Mouse (Mus musculus) small intestine, adult 2 months (tissue): ENCODE results near the gene Cenpb. TPM values are rescaled to one million over a fixed set of nuclear protein-coding genes. Genes with fewer than 3 reads are reported as not detected.

Experiments used
- H3K27ac ChIP-seq: fragments of 200-500 bp; 2 replicates; pipeline ENCODE4 v1.5.1; 2012; ENCODE audit warnings: low read depth, low read length, control low read depth, inconsistent platforms; ENCODE audit not compliant: insufficient read depth
- H3K27me3 ChIP-seq: fragments of 200-500 bp; 2 replicates; pipeline ENCODE4 v1.6.1; 2012; ENCODE audit warnings: mild to moderate bottlenecking, moderate library complexity, low read length, inconsistent platforms; ENCODE audit not compliant: control insufficient read depth, insufficient read depth
- H3K36me3 ChIP-seq: fragments of 200-500 bp; 2 replicates; pipeline ENCODE4 v1.6.1; 2012; ENCODE audit warnings: mild to moderate bottlenecking, low read length, control low read depth, inconsistent platforms; ENCODE audit not compliant: control insufficient read depth, insufficient read depth
- H3K4me1 ChIP-seq: fragments of 200-500 bp; 2 replicates; pipeline ENCODE4 v1.6.1; 2012; ENCODE audit warnings: low read length, inconsistent platforms, mixed read lengths; ENCODE audit not compliant: control insufficient read depth, insufficient read depth, insufficient read length
- H3K4me3 ChIP-seq: fragments of 200-500 bp; 2 replicates; pipeline ENCODE4 v1.5.1; 2012; ENCODE audit warnings: low read depth, mild to moderate bottlenecking, control low read depth, inconsistent platforms, low read length, moderate library complexity
- CTCF ChIP-seq: fragments of 200-500 bp; IDR thresholded peaks from 2 replicates; pipeline ENCODE4 v1.5.1; 2012; ENCODE audit warnings: low read depth, mild to moderate bottlenecking, control low read depth, inconsistent platforms, low read length, moderate library complexity, mixed read lengths; ENCODE audit not compliant: insufficient replicate concordance, insufficient read length; ENCODE audit errors: extremely low read depth
- POLR2A ChIP-seq: fragments of 200-500 bp; IDR thresholded peaks from 2 replicates; pipeline ENCODE4 v1.6.1; 2012; ENCODE audit warnings: low read depth, mild to moderate bottlenecking, control low read depth, inconsistent platforms, low read length, moderate library complexity
- WGBS: fragments of 180-500 bp; shearing (Covaris S2); methylation state at CpG from one replicate; pipeline ENCODE4 v1.1.7; 2018; 5-methylcytosine and 5-hydroxymethylcytosine counted together
- polyA plus RNA-seq: library from polyadenylated mRNA; depleted of rRNA; stranded (reverse); fragments of >200 nt; gene quantifications from 2 replicates; pipeline ENCODE4 v1.2.3, GENCODE M21; 2012

Cenpb gene
- polyA plus RNA-seq, 1 experiment: 95.1 TPM

- peak within 1 kb of the TSS; percentile 94 for H3K4me3 ChIP-seq
- no peaks in the 10 kb centered on the region for H3K27me3 ChIP-seq
- peak; percentile 24; the same call in 1 of the 2 replicates for TF ChIP-seq CTCF
- TF ChIP-seq POLR2A: 0 out of 2 replicates have a peak, but pooled peaks have one; percentile 37
- peak within 1 kb of the TSS; percentile 50 for H3K27ac ChIP-seq
- H3K36me3 ChIP-seq: peaks cover 5% of the 10 kb centered on the region; the same call in 1 of the 2 replicates
- WGBS: under 1% methylated on average over 43 of the region's 43 CpGs
- peaks cover 14% of the 10 kb centered on the region; the same call in 1 of the 2 replicates for H3K4me1 ChIP-seq
Observed at GRCm38 (mm10) chr2:131186771-131187601, 7.1 kb upstream of the Cenpb start, which contains the start of the genes Cdc25b and Spef1. TSS of gene Cdc25b (plus strand) at chr2:131186949. TSS of gene Spef1 (minus strand) at chr2:131187282.

DNA sequence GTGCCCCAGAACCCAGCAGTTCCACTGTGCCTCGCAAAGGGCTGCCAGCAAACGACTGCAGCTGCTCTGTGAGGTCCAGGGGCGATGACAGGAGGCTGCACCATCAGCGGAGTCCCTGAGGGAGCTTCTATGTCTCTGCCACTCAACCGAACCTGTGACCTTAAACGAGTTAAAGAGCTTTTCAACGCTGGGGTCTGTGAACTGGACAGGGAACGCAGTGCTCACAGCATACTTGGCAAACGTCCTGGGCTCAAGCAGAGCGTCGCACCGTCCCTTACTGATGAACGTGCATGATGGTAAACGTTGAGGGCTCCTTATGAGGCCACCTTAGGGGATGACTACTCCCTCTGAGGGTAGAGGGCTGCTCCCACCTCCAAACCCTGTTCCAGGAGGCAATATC, 6.5 kb upstream of the Cenpb start:
- H3K27ac ChIP-seq: peak overlapping the region; percentile 22; the same call in 1 of the 2 replicates

GRCm38 (mm10) chr2:131179246-131179886, 501 bp downstream of the Cenpb start:
- WGBS: under 1% methylated on average over 67 of the region's 67 CpGs
- Histone ChIP-seq H3K4me1 (peaks cover 26% of the 10 kb centered on the region), H3K27ac (peak overlapping the region; percentile 85), H3K36me3 (peaks cover 3% of the 10 kb centered on the region; the same call in 1 of the 2 replicates), H3K4me3 (peak overlapping the region; percentile 92), H3K27me3 (no peaks in the 10 kb centered on the region)
- TF ChIP-seq POLR2A (peak; percentile 40; the same call in 1 of the 2 replicates), CTCF (no peak)

More for the DNA sequence above, 6.5 kb upstream of the Cenpb start:
- Histone ChIP-seq H3K4me3 (peak overlapping the region; percentile 94), H3K36me3 (0 out of 2 replicates have a peak, but pooled peaks cover under 1% of the 10 kb centered on the region), H3K27me3 (no peaks in the 10 kb centered on the region), H3K4me1 (peaks cover 14% of the 10 kb centered on the region; the same call in 1 of the 2 replicates)
- TF ChIP-seq CTCF (no peak), POLR2A (no peak)
- 3% methylated on average over 14 of the region's 14 CpGs for WGBS

DNA sequence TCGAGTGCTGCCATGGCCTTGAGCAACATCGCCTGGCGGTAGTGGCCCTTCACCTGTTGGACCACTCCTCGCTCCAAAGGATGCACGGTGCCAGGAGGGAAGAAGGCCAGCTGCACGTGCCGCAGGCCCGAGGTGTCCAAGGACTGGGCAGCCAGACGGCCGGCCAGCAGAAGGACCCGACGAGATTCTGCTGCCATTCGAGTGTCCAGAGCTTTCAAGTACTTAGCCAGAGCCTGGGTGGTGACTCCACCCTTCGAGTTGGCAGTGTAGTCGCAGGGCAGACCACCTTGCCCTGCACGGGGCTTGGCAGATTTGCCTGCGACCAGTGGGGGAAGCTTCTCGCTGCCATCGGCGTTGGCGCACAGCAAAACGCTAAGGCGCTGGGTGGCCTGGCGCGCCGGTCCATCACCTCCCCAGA, 1.0 kb downstream of the Cenpb start:
- 9% methylated on average over 26 of the region's 26 CpGs for WGBS
- Histone ChIP-seq H3K4me3 (peak overlapping the region; percentile 92), H3K4me1 (peaks cover 27% of the 10 kb centered on the region), H3K36me3 (peaks cover 3% of the 10 kb centered on the region; the same call in 1 of the 2 replicates), H3K27me3 (no peaks in the 10 kb centered on the region), H3K27ac (peak overlapping the region; percentile 85)
- no peak for TF ChIP-seq POLR2A
- no peak for TF ChIP-seq CTCF

DNA sequence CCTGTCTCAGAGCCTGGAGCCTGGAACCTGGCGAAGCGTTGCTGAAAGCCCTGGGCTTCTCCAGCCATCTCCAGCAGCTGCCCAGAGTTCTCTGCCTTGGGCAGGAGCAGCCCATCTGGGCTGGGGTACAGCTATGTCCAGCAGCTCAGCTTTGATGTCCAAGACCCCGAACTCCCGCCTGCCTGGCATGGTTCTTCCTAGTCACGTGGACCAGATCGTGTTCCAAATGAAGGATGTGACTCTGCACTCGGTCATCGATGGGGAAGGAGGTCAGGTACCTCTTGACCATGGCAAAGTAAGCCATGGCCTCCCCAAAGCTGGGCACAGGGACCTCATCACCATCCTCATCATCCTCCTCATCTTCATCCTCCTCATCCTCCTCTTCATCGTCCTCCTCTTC, 1.9 kb downstream of the Cenpb start:
- WGBS: 34% methylated on average over 9 of the region's 9 CpGs
- peak overlapping the region; percentile 92 for H3K4me3 ChIP-seq
- H3K27ac ChIP-seq: peak overlapping the region; percentile 85
- TF ChIP-seq POLR2A (no peak), CTCF (no peak)
- no peaks in the 10 kb centered on the region for H3K27me3 ChIP-seq
- peaks cover 27% of the 10 kb centered on the region for H3K4me1 ChIP-seq
- peaks cover 3% of the 10 kb centered on the region; the same call in 1 of the 2 replicates for H3K36me3 ChIP-seq

DNA sequence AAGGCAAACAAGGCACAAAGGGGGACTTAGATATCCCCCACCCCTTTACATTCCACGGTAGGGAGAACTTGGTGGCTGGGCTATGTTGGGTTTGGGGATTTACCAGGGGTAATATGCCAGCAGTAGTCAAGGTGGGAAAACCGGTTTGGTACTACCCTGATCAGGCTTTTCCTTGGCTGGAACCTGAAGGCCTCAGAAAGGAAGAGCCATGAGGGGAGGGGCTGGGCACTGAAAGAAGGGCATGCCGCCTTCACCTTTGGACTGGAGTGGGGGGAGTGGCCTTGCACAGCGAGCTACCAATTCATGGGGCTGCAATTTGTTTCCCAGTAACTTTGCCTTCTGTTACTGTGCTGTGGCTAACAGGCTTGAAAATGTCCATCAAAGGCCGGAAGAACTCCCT, 3.4 kb downstream of the Cenpb start:
- 20% methylated on average over 5 of the region's 5 CpGs for WGBS
- peak overlapping the region; percentile 92; the same call in 1 of the 2 replicates for H3K4me3 ChIP-seq
- peaks cover 27% of the 10 kb centered on the region for H3K4me1 ChIP-seq
- H3K36me3 ChIP-seq: peaks cover 3% of the 10 kb centered on the region; the same call in 1 of the 2 replicates
- peak overlapping the region; percentile 96 for H3K27ac ChIP-seq
- TF ChIP-seq CTCF: no peak
- TF ChIP-seq POLR2A: no peak
- H3K27me3 ChIP-seq: no peaks in the 10 kb centered on the region
